Mouse (Mus musculus) fat pad, adult 2 months (tissue): Measurements from ENCODE around the gene Usmg5.

Experiments
- DNase-seq: peaks from one replicate; pipeline ENCODE4 v3.0.0-alpha.2; 2011; ENCODE audit warnings: low read depth, low spot score; ENCODE audit errors: extremely low read depth

Gene Usmg5

DNA sequence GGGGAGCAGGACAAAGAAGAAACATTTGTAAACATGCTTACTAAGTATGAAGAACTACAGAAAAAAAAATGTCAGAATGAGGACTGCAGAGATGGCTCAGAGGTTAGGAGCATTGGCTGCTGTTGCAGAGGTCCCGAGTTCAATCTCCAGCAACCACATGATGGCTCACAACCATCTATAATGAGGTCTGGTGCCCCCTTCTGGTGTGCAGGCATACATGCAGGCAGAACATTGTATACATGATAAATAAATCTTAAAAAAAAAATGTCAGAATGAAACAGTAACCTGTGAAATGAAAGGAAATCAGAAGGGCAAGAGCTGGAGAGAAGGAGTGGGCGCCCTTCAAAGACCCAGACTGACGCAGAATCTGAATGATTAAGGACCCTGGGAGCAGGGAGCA is 24.6 kb downstream of the Usmg5 start:
- DNase-seq: no peak

DNA sequence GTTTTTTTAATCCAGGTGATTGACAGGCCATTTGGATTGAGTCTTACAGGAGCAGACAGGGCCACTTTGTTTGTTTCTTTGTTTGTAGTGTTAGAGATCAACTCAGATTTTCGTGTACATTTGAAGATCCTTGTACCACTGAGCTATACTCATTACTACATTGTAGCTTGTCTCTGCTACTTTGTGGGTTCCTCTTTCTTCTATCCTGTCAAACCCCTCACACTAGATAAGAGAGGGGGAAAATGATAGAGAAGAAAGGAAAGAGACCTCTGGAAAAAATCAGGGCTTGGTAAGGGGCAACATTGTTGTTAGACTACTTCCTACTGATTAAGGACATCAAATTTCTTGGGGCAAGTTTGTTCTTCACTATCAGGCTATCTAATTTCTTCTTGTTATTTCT is 32.8 kb downstream of the Usmg5 start:
- no peak for DNase-seq

GRCm38 (mm10) chr19:47053471-47053870 is 37.0 kb downstream of the Usmg5 start:
- no peak for DNase-seq

DNA sequence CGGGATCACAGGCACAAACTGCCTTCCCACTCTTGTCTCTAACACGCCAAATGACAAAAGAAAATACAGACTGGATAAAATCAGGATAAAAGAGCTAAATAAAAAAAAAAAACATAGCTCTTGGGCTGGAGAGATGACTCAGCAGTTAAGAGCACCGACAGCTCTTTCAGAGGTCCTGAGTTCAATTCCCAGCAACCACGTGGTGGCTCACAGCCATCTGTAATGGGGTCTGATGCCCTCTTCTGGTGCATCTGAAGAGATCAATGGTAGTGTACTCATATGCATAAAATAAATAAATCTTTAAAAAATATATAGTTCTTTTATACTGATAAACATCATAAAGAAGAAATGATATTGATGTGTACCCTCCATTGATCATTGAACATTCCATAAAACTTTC is 37.5 kb downstream of the Usmg5 start:
- DNase-seq: no peak

DNA sequence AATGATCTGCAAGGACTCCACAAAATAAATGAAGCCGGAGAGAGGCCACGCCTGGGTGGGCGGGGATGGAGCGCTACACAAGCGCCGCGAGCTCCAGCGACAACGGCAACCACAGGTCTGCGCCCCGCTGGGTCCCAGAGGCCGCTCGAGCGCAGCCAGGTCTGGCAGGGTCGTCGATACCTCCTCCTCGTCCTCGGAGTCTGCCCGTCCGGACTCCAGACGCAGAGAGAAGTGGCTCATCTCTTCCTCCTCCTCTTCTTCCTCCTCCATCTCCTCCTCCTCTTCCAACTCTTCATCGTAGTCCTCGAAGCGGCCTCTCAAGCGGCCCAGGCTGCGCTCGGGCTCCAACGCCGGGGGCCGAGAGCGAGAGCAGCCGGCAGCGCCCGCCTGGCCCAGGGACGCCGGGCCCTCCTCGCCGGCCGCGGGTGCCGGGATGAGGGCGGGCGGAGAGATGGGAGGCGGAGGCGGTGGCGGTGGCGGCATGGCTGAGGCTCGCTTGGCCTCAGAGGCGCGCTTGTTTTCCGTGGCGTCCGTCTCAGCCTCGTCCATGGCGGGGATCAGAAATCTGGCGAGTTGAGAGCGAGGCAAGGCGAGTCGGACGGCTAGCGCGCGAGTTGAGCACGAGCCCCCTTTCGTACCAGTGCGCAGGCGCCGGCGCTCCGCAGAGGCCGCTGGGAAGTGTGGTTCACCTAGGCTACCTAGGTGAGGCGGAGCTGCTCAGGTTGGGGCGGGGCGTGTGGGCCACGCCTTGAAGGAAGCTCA is 40.0 kb downstream of the Usmg5 start, which contains the start of gene Pcgf6:
TSS of gene Pcgf6 (minus strand) at position 636 of the 762 bp plus-strand sequence.
- no peak for DNase-seq

GRCm38 (mm10) chr19:47049840-47050239 is 40.6 kb downstream of the Usmg5 start:
- no peak for DNase-seq

GRCm38 (mm10) chr19:47049061-47049460 is 41.4 kb downstream of the Usmg5 start:
- DNase-seq: no peak

DNA sequence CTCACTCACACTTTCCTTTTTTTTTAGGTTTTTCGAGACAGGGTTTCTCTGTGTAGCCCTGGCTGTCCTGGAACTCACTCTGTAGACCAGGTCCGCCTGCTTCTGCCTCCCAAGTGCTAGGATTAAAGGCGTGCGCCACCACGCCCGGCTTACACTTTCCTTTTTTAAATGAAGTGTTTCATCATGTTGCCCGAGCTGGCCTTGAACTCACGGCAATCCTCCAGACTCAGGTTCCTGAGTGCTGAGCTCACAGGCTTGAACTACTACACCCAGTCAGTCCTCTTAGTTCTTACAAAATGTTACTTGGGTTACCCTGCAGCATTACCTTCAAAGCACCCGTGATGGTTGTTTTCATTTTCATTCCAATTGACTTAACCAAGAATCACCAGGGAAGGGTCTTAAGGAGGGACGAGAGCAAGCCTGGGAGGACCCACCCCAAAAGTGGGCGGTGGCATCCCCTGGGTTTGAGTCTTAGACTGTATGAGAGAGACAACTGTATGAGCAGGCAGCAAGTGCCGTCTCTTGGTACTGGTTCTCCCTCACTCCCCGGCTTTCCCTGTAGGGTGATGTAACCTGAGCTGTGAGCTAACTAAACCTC is 43.1 kb downstream of the Usmg5 start:
- DNase-seq: no peak

DNA sequence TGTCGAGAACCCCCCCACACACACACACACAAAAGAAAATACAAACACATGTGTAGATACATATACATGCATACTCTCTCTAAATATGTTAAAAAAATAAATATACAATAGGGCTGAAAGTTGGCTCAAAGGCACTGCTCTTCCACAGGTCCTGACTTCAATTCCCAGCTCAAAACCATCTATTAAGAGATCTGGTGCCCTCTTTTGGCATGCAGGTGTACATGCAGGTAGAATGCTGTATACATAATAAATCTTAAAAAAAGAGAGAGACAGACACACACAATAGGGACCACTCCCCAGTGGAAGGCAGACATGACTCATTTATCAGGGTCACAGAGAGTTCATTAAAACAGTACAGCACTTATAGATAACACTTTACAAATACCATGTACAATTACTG is 44.1 kb downstream of the Usmg5 start:
- no peak for DNase-seq

DNA sequence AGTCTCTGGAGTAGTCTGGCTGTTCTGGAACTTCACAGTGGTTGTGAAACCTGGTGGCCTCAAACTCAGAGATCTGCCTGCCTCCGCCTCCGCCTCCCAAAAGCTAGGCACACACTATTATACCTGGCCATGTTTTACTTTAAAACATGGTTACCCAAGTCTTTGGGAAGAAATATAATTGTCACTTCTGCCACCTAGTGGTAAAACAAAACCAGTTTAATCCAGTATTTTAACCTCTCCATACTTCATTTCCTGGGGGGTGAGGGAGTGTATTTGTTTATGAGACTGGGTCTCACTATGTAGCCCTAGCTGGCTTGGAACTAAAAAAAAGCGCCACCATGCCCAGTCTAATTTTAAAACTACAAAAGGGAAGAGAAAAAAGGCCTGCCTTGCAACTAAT is 46.8 kb downstream of the Usmg5 start:
- DNase-seq: no peak

GRCm38 (mm10) chr19:47040720-47041473 is 49.5 kb downstream of the Usmg5 start:
- no peak for DNase-seq

GRCm38 (mm10) chr19:47036596-47036995 is 53.9 kb downstream of the Usmg5 start:
- no peak for DNase-seq

- DNase-seq: no peak
Observed at GRCm38 (mm10) chr19:47034916-47035315, 55.5 kb downstream of the Usmg5 start.
